Mouse (Mus musculus) forebrain, postnatal 0 days (tissue): ENCODE data around the gene Kl. TPM values are rescaled to one million over a fixed set of nuclear protein-coding genes. Genes with fewer than 3 reads are reported as not detected.
A peak's percentile ranks its signal among the peaks of the same experiment; 100 is the strongest.

Experiments used
- ATAC-seq: fragments of 200-750 bp; cut with Nextera tagmentation; 2 replicates; pipeline ENCODE4 v1.8.0; 2017; ENCODE audit warnings: mild to moderate bottlenecking, moderate library complexity
- DNase-seq: peaks from one replicate; pipeline ENCODE4 v3.0.0-alpha.2; 2015
- H3K27ac ChIP-seq: fragments of 300-500 bp; sonication (generic); 2 replicates; pipeline ENCODE4 v1.5.1; 2014; ENCODE audit warnings: low read depth, mild to moderate bottlenecking, antibody characterized with exemption, low read length, moderate library complexity, mixed read lengths
- H3K27me3 ChIP-seq: fragments of 300-500 bp; sonication (generic); 2 replicates; pipeline ENCODE4 v1.6.1; 2014; ENCODE audit warnings: mild to moderate bottlenecking, low read length, mixed read lengths; ENCODE audit not compliant: insufficient read depth
- H3K36me3 ChIP-seq: fragments of 300-500 bp; sonication (generic); 2 replicates; pipeline ENCODE4 v1.6.1; 2014; ENCODE audit warnings: mild to moderate bottlenecking, moderate library complexity; ENCODE audit not compliant: insufficient read depth
- H3K4me1 ChIP-seq: fragments of 300-500 bp; sonication (generic); 2 replicates; pipeline ENCODE4 v1.6.1; 2014; ENCODE audit warnings: antibody characterized with exemption; ENCODE audit not compliant: insufficient read depth
- H3K4me2 ChIP-seq: fragments of 300-500 bp; sonication (generic); 2 replicates; pipeline ENCODE4 v1.6.1; 2014; ENCODE audit warnings: low read depth, mild to moderate bottlenecking, moderate library complexity
- H3K4me3 ChIP-seq: fragments of 300-500 bp; sonication (generic); 2 replicates; pipeline ENCODE4 v1.5.1; 2014; ENCODE audit warnings: low read depth, low read length, mixed read lengths
- H3K9ac ChIP-seq: fragments of 300-500 bp; sonication (generic); 2 replicates; pipeline ENCODE4 v1.6.1; 2014; ENCODE audit warnings: mild to moderate bottlenecking
- H3K9me3 ChIP-seq: fragments of 300-500 bp; sonication (generic); 2 replicates; pipeline ENCODE4 v1.6.1; 2016; ENCODE audit warnings: low read length
- CTCF ChIP-seq: sonication (generic); IDR thresholded peaks from 2 replicates; pipeline ENCODE4 v1.5.1; 2016; ENCODE audit warnings: antibody characterized with exemption, control low read depth, low read depth
- WGBS: fragments of 180-500 bp; shearing (Covaris S2); extraction: QIAGEN DNeasy Blood & Tissue Kit; methylation state at CpG from one replicate; pipeline ENCODE4 v1.1.7; 2014; 5-methylcytosine and 5-hydroxymethylcytosine counted together
- polyA plus RNA-seq: library from polyadenylated mRNA; unstranded; fragments of >200 nt; fragmentation: Nextera tagmentation; extraction: Ambion mirVana; gene quantifications from 2 replicates; pipeline ENCODE4 v1.2.1, GENCODE M21; 2015
- total RNA-seq: library from RNA; depleted of rRNA; stranded (reverse); fragments of >200 nt; gene quantifications from 2 replicates; pipeline ENCODE4 v1.2.3, GENCODE M21; 2014; rRNA removed

Kl gene
- total RNA-seq (1.5 TPM in 2 replicates), polyA plus RNA-seq (0.40 and 0.61 TPM in 2 replicates)

- Histone ChIP-seq H3K36me3 (no peaks in the 10 kb centered on the region), H3K4me3 (peak within 1 kb of the TSS; percentile 51), H3K9ac (peak within 1 kb of the TSS; percentile 43), H3K4me2 (peak within 1 kb of the TSS; percentile 65), H3K9me3 (no peaks in the 10 kb centered on the region), H3K4me1 (no peaks in the 10 kb centered on the region), H3K27ac (no peak within 1 kb of the TSS), H3K27me3 (peaks cover 22% of the 10 kb centered on the region)
- 1% methylated on average over 20 of the region's 22 CpGs for WGBS
- no peak for TF ChIP-seq CTCF
- ATAC-seq (no peak), DNase-seq (no peak)
These were observed at the start of gene Kl for GRCm38 (mm10) chr5:150952328-150952668. TSS of gene Kl (plus strand) at chr5:150952607.

GRCm38 (mm10) chr5:150906053-150907040 is 46.1 kb upstream of the Kl start:
- DNase-seq, result peak; percentile 91
- Histone ChIP-seq H3K9me3 (no peaks in the 10 kb centered on the region), H3K4me3 (no peak overlapping the region), H3K36me3 (no peaks in the 10 kb centered on the region), H3K27me3 (no peaks in the 10 kb centered on the region), H3K4me2 (peak overlapping the region; percentile 35), H3K27ac (peak overlapping the region; percentile 88), H3K9ac (peak overlapping the region; percentile 10), H3K4me1 (peaks cover 10% of the 10 kb centered on the region; the same call in 1 of the 2 replicates)
- peak; percentile 99 for ATAC-seq
- 9% methylated on average over 9 of the region's 9 CpGs for WGBS
- TF ChIP-seq CTCF, result no peak

GRCm38 (mm10) chr5:150912156-150912555 is 40.3 kb upstream of the Kl start:
- Histone ChIP-seq H3K4me3 (no peak overlapping the region), H3K9ac (no peak overlapping the region), H3K27ac (no peak overlapping the region), H3K9me3 (no peaks in the 10 kb centered on the region), H3K4me2 (no peak overlapping the region), H3K4me1 (no peaks in the 10 kb centered on the region), H3K27me3 (no peaks in the 10 kb centered on the region), H3K36me3 (no peaks in the 10 kb centered on the region)
- DNase-seq (no peak), ATAC-seq (no peak)
- TF ChIP-seq CTCF, result no peak
- 55% methylated on average over 2 of the region's 2 CpGs for WGBS

- no peak overlapping the region for H3K27ac ChIP-seq
- H3K9ac ChIP-seq, result no peak overlapping the region
- WGBS, result 57% methylated on average over 5 of the region's 5 CpGs
- H3K4me3 ChIP-seq, result no peak overlapping the region
- DNase-seq (no peak), ATAC-seq (no peak)
- no peaks in the 10 kb centered on the region for H3K36me3 ChIP-seq
- H3K9me3 ChIP-seq, result no peaks in the 10 kb centered on the region
- TF ChIP-seq CTCF, result no peak
- H3K27me3 ChIP-seq, result no peaks in the 10 kb centered on the region
- H3K4me1 ChIP-seq, result no peaks in the 10 kb centered on the region
- no peak overlapping the region for H3K4me2 ChIP-seq
These were observed 39.8 kb upstream of the Kl start for GRCm38 (mm10) chr5:150912656-150913055.

GRCm38 (mm10) chr5:150915080-150916055 is 37.0 kb upstream of the Kl start:
- TF ChIP-seq CTCF, result no peak
- Histone ChIP-seq H3K9ac (no peak overlapping the region), H3K4me2 (no peak overlapping the region), H3K27me3 (no peaks in the 10 kb centered on the region), H3K9me3 (no peaks in the 10 kb centered on the region), H3K36me3 (no peaks in the 10 kb centered on the region), H3K4me1 (no peaks in the 10 kb centered on the region), H3K4me3 (no peak overlapping the region), H3K27ac (no peak overlapping the region)
- DNase-seq (no peak), ATAC-seq (no peak)
- 88% methylated on average over 4 of the region's 4 CpGs for WGBS

- ATAC-seq, result peak; percentile 60
- Histone ChIP-seq H3K4me2 (no peak overlapping the region), H3K27me3 (no peaks in the 10 kb centered on the region), H3K36me3 (no peaks in the 10 kb centered on the region), H3K9ac (no peak overlapping the region), H3K4me3 (no peak overlapping the region), H3K9me3 (no peaks in the 10 kb centered on the region), H3K27ac (no peak overlapping the region), H3K4me1 (no peaks in the 10 kb centered on the region)
- TF ChIP-seq CTCF, result no peak
- DNase-seq, result peak; percentile 24
- WGBS, result 60% methylated on average over 21 of the region's 21 CpGs
These were observed 35.1 kb upstream of the Kl start for GRCm38 (mm10) chr5:150917131-150917858.
